Mouse (Mus musculus): ENCODE measurements around the gene Kdm5b.

- no peak for TF ChIP-seq POLR2A (IDR thresholded peaks at IDR 0.05; ENCODE audit: borderline replicate concordance, control insufficient read depth, low read depth, low read length)
- TF ChIP-seq CTCF (IDR thresholded peaks at IDR 0.05; ENCODE audit: control insufficient read depth, insufficient read depth, low read length), result no peak
These were observed 10.2 kb downstream of the Kdm5b start for GRCm38 (mm10) chr1:134570171-134570570.

Measured in bone marrow, adult 2 months (tissue).